Mouse (Mus musculus) embryo, embryonic 10 days (tissue): Measurements from ENCODE around the gene Pla2g2f.

ENCODE experiments used
- DNase-seq: peaks from one replicate; pipeline ENCODE4 v3.0.0-alpha.2; 2015; ENCODE audit warnings: low spot score

The Pla2g2f gene

GRCm38 (mm10) chr4:138757416-138757815, at the start of gene Pla2g2f:
Pla2g2f (minus strand) TSS chr4:138757626.
- DNase-seq, result no peak

- no peak for DNase-seq
Observed at GRCm38 (mm10) chr4:138806920-138807541, 49.6 kb upstream of the Pla2g2f start.

GRCm38 (mm10) chr4:138806160-138806559, 48.7 kb upstream of the Pla2g2f start:
- DNase-seq, result no peak

- peak; percentile 23 for DNase-seq
Observed at GRCm38 (mm10) chr4:138805248-138805647, 47.8 kb upstream of the Pla2g2f start.

- no peak for DNase-seq
Observed at GRCm38 (mm10) chr4:138802917-138803316, 45.5 kb upstream of the Pla2g2f start.

- DNase-seq, result no peak
Observed at GRCm38 (mm10) chr4:138801631-138802030, 44.2 kb upstream of the Pla2g2f start.

GRCm38 (mm10) chr4:138800134-138800744, 42.8 kb upstream of the Pla2g2f start:
- DNase-seq, result no peak

- DNase-seq, result peak; percentile 16
Observed at GRCm38 (mm10) chr4:138797217-138797570, 39.8 kb upstream of the Pla2g2f start.

- DNase-seq, result no peak
Observed at GRCm38 (mm10) chr4:138796513-138797216, 39.2 kb upstream of the Pla2g2f start.

- DNase-seq, result no peak
Observed at GRCm38 (mm10) chr4:138794344-138794743, 36.9 kb upstream of the Pla2g2f start.

- DNase-seq, result peak; percentile 54
Observed at GRCm38 (mm10) chr4:138793276-138793675, 35.9 kb upstream of the Pla2g2f start.

GRCm38 (mm10) chr4:138792599-138792998, 35.2 kb upstream of the Pla2g2f start:
- DNase-seq, result peak; percentile 51

- DNase-seq, result no peak
Observed at GRCm38 (mm10) chr4:138791452-138791851, 34.0 kb upstream of the Pla2g2f start.

GRCm38 (mm10) chr4:138788381-138788780, 31.0 kb upstream of the Pla2g2f start:
- DNase-seq, result no peak

GRCm38 (mm10) chr4:138786141-138786540, 28.7 kb upstream of the Pla2g2f start:
- DNase-seq, result no peak

- DNase-seq, result no peak
Observed at GRCm38 (mm10) chr4:138785721-138786120, 28.3 kb upstream of the Pla2g2f start.

GRCm38 (mm10) chr4:138782098-138782497, 24.7 kb upstream of the Pla2g2f start:
- DNase-seq, result no peak

- DNase-seq, result no peak
Observed at GRCm38 (mm10) chr4:138780300-138780699, 22.9 kb upstream of the Pla2g2f start.

- no peak for DNase-seq
Observed at GRCm38 (mm10) chr4:138777417-138778407, 20.3 kb upstream of the Pla2g2f start.

GRCm38 (mm10) chr4:138775435-138775834, 18.0 kb upstream of the Pla2g2f start, which contains the start of gene Pla2g2d:
Pla2g2d (plus strand) TSS chr4:138775735.
- no peak for DNase-seq

- no peak for DNase-seq
Observed at GRCm38 (mm10) chr4:138772386-138772785, 15.0 kb upstream of the Pla2g2f start.

- DNase-seq, result no peak
Observed at GRCm38 (mm10) chr4:138771970-138772369, 14.5 kb upstream of the Pla2g2f start.
